8 mouse cellular contexts compared by ENCODE assay signal in genomic region chr10:43021017-43021416, GRCm38 (mm10).
DNase-seq lines count a peak whose midpoint lies in the region; ATAC-seq and TF ChIP-seq lines count a peak whose summit lies in the region.

No protein-coding gene starts in this region.

- no peak for TF ChIP-seq CTCF in small intestine, adult 2 months (IDR thresholded peaks at IDR 0.05; ENCODE audit: extremely low read depth, insufficient read length, insufficient replicate concordance, low read depth, low read length)

- DNase-seq in frontal cortex, postnatal 10 days (ENCODE audit: low spot score in 2 of 2), result no peak
- DNase-seq in testis, postnatal 10 days (ENCODE audit: low spot score), result peak; percentile 52
- DNase-seq in testis, postnatal 14 days (ENCODE audit: low spot score), result no peak
- DNase-seq in limb, embryonic 10.5 days (ENCODE audit: low spot score), result peak; percentile 55
- no peak for DNase-seq in urinary bladder, postnatal 4 days (ENCODE audit: low spot score in 2 of 2)
- DNase-seq in T-cell, adult 2 months (ENCODE audit: low spot score), result no peak

- peak; percentile 28; the same call in 1 of the 2 replicates for ATAC-seq in frontal cortex, adult (ENCODE audit: low TSS enrichment)

- TF ChIP-seq POLR2A in small intestine, adult 2 months (IDR thresholded peaks at IDR 0.05; ENCODE audit: low read depth, low read length), result no peak

- WGBS in limb, embryonic 10.5 days, result 2% methylated on average over 35 of the region's 35 CpGs
- WGBS in small intestine, adult 2 months, result 6% methylated on average over 35 of the region's 35 CpGs

- peaks cover 88% of the 10 kb centered on the region for H3K27me3 ChIP-seq in limb, embryonic 10.5 days (ENCODE audit: low read depth, poor library complexity, severe bottlenecking)
- peaks cover 27% of the 10 kb centered on the region for H3K27me3 ChIP-seq in small intestine, adult 2 months (ENCODE audit: control insufficient read depth, insufficient read depth, low read length)

- H3K4me3 ChIP-seq in limb, embryonic 10.5 days, result peak overlapping the region; percentile 69
- H3K4me3 ChIP-seq in small intestine, adult 2 months (ENCODE audit: low read depth, low read length), result peak overlapping the region; percentile 62

- H3K9me3 ChIP-seq in limb, embryonic 10.5 days (replicated peaks), result no peaks in the 10 kb centered on the region

- peaks cover 3% of the 10 kb centered on the region; the same call in 1 of the 2 replicates for H3K36me3 ChIP-seq in limb, embryonic 10.5 days
- no peaks in the 10 kb centered on the region for H3K36me3 ChIP-seq in small intestine, adult 2 months (ENCODE audit: control insufficient read depth, insufficient read depth, low read length)

- peaks cover 19% of the 10 kb centered on the region for H3K4me1 ChIP-seq in limb, embryonic 10.5 days
- peaks cover 4% of the 10 kb centered on the region; the same call in 1 of the 2 replicates for H3K4me1 ChIP-seq in small intestine, adult 2 months (ENCODE audit: control insufficient read depth, insufficient read depth, insufficient read length, low read length)

- peak overlapping the region; percentile 77 for H3K27ac ChIP-seq in limb, embryonic 10.5 days
- no peak overlapping the region for H3K27ac ChIP-seq in small intestine, adult 2 months (ENCODE audit: insufficient read depth, low read depth, low read length)

Comparison
In these comparisons a context has a peak if more than half of its experiments do, and no peak if none do; other contexts are left out.
1. DNase-seq: peak in testis, postnatal 10 days (single experiment) and limb, embryonic 10.5 days (single experiment); none in frontal cortex, postnatal 10 days (0 of 2), testis, postnatal 14 days (single experiment), urinary bladder, postnatal 4 days (0 of 2) and T-cell, adult 2 months (single experiment).